Mouse (Mus musculus) stomach, embryonic 14.5 days (tissue): ENCODE measurements around the gene Ciita. TPM values are rescaled to one million over a fixed set of nuclear protein-coding genes. Genes with fewer than 3 reads are reported as not detected.

Experiments used
- ATAC-seq: fragments of 200-750 bp; cut with Nextera tagmentation; 2 replicates; pipeline ENCODE4 v1.8.0; 2017; ENCODE audit warnings: low read depth, moderate TSS enrichment; ENCODE audit not compliant: insufficient number of reproducible peaks, insufficient read depth, low FRiP score
- H3K27ac ChIP-seq: fragments of 300-500 bp; sonication (generic); 2 replicates; pipeline ENCODE4 v1.5.1; 2014; ENCODE audit warnings: mild to moderate bottlenecking, low read length, moderate library complexity, mixed read lengths
- H3K27me3 ChIP-seq: fragments of 300-500 bp; sonication (generic); 2 replicates; pipeline ENCODE4 v1.6.1; 2014; ENCODE audit warnings: low read length, control low read depth, mixed read lengths; ENCODE audit not compliant: control insufficient read depth, insufficient read depth
- H3K36me3 ChIP-seq: fragments of 300-500 bp; sonication (generic); 2 replicates; pipeline ENCODE4 v1.6.1; 2014; ENCODE audit warnings: mild to moderate bottlenecking, control low read depth, low read length, moderate library complexity, mixed read lengths; ENCODE audit not compliant: control insufficient read depth, insufficient read depth
- H3K4me1 ChIP-seq: fragments of 300-500 bp; sonication (generic); 2 replicates; pipeline ENCODE4 v1.6.1; 2014; ENCODE audit warnings: low read length, control low read depth, mixed read lengths; ENCODE audit not compliant: control insufficient read depth, insufficient read depth
- H3K4me2 ChIP-seq: fragments of 300-500 bp; sonication (generic); replicated peaks from 2 replicates; pipeline ENCODE4 v1.6.1; 2014; ENCODE audit warnings: low read depth, low read length, control low read depth
- H3K4me3 ChIP-seq: fragments of 300-500 bp; sonication (generic); 2 replicates; pipeline ENCODE4 v1.5.1; 2014; ENCODE audit warnings: low read depth, low read length, control low read depth
- H3K9ac ChIP-seq: fragments of 300-500 bp; sonication (generic); replicated peaks from 2 replicates; pipeline ENCODE4 v1.6.1; 2014; ENCODE audit warnings: low read depth, mild to moderate bottlenecking, control low read depth, low read length, moderate library complexity, mixed read lengths
- H3K9me3 ChIP-seq: fragments of 300-500 bp; sonication (generic); 2 replicates; pipeline ENCODE4 v1.6.1; 2016; ENCODE audit warnings: low read depth, low read length, control low read depth; ENCODE audit not compliant: control insufficient read depth
- WGBS: fragments of 180-500 bp; shearing (Covaris S2); extraction: QIAGEN DNeasy Blood & Tissue Kit; methylation state at CpG from one replicate; pipeline ENCODE4 v1.1.7; 2014; 5-methylcytosine and 5-hydroxymethylcytosine counted together
- polyA plus RNA-seq: library from polyadenylated mRNA; unstranded; fragments of >200 nt; fragmentation: Nextera tagmentation; extraction: Ambion mirVana; gene quantifications from 2 replicates; pipeline ENCODE4 v1.2.1, GENCODE M21; 2014

Gene Ciita
- polyA plus RNA-seq, 1 experiment from 2014 or later = 0.42 TPM

GRCm38 (mm10) chr16:10575915-10576314 lies 96.1 kb downstream of the Ciita start:
- Histone ChIP-seq H3K9ac (no peak overlapping the region), H3K36me3 (peaks cover 7% of the 10 kb centered on the region; the same call in 1 of the 2 replicates), H3K4me2 (no peak overlapping the region), H3K27ac (no peak overlapping the region), H3K27me3 (no peaks in the 10 kb centered on the region), H3K9me3 (no peaks in the 10 kb centered on the region), H3K4me1 (no peaks in the 10 kb centered on the region), H3K4me3 (no peak overlapping the region)
- WGBS = 94% methylated on average over 4 of the region's 4 CpGs
- ATAC-seq = no peak

- Histone ChIP-seq H3K9me3 (no peaks in the 10 kb centered on the region), H3K27ac (no peak overlapping the region), H3K4me2 (no peak overlapping the region), H3K9ac (no peak overlapping the region), H3K4me1 (no peaks in the 10 kb centered on the region), H3K36me3 (peaks cover 10% of the 10 kb centered on the region; the same call in 1 of the 2 replicates), H3K4me3 (no peak overlapping the region), H3K27me3 (no peaks in the 10 kb centered on the region)
- WGBS = 68% methylated on average over 5 of the region's 5 CpGs
- ATAC-seq = no peak
Observed at GRCm38 (mm10) chr16:10577548-10577947, 97.7 kb downstream of the Ciita start.

Other genes starting within 250 kb of the Ciita start
- gene Emp2, start 166.1 kb upstream of the Ciita start, polyA plus RNA-seq = 26.6 and 31.3 TPM in 2 replicates
- gene Tekt5, start 84.6 kb upstream of the Ciita start, polyA plus RNA-seq = 0.70 and 1.0 TPM in 2 replicates
- gene Nubp1, start 68.1 kb upstream of the Ciita start, polyA plus RNA-seq = 56.1 and 59.1 TPM in 2 replicates
- 11.4 and 16.0 TPM in 2 replicates for gene Tvp23a, start 32.7 kb upstream of the Ciita start, polyA plus RNA-seq
- 25.9 and 28.6 TPM in 2 replicates for gene Dexi, start 63.0 kb downstream of the Ciita start, polyA plus RNA-seq
- gene Clec16a, start 65.3 kb downstream of the Ciita start, polyA plus RNA-seq = 36.1 and 38.9 TPM in 2 replicates